Mouse (Mus musculus) lung, adult 2 months (tissue): ENCODE results near the gene Ttc37.

Experiments
- CTCF ChIP-seq: fragments of 200-500 bp; IDR thresholded peaks from 2 replicates; pipeline ENCODE4 v1.5.1; 2011; ENCODE audit warnings: mild to moderate bottlenecking, low read length, control low read depth; ENCODE audit not compliant: insufficient read depth
- POLR2A ChIP-seq: fragments of 200-500 bp; IDR thresholded peaks from 2 replicates; pipeline ENCODE4 v1.6.1; 2011; ENCODE audit warnings: low read depth, mild to moderate bottlenecking, control low read depth, low read length, borderline replicate concordance; ENCODE audit errors: extremely low read depth

- TF ChIP-seq POLR2A: no peak
- TF ChIP-seq CTCF: no peak
These were observed 41.1 kb upstream of the Ttc37 start for GRCm38 (mm10) chr13:76057267-76058069.
